Mouse (Mus musculus) kidney, adult 18-20 months (tissue): ENCODE measurements around the gene Asic2.

Source experiments
- DNase-seq: peaks from one replicate; pipeline ENCODE4 v3.0.0; 2021

Asic2 gene

DNA sequence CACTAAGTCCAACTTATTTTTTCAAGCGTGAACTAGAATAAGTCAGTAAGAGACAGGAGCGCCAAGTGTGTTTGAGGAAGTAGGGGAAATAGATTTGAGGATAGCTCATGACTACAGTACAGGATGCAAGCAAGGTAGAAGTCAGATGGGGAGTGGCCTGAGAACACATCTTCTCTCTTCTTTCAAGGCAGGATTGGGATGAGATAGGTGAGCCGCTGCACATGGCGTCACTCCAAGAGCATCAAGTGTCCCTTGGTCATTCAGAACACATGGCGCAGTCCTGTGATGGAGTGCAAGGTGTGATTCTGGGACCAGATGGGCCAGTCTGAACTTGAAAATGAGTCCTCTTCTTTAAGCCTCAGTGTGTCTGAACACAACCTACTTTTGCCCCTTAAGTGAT is 366.5 kb downstream of the Asic2 start:
- DNase-seq, result no peak

DNA sequence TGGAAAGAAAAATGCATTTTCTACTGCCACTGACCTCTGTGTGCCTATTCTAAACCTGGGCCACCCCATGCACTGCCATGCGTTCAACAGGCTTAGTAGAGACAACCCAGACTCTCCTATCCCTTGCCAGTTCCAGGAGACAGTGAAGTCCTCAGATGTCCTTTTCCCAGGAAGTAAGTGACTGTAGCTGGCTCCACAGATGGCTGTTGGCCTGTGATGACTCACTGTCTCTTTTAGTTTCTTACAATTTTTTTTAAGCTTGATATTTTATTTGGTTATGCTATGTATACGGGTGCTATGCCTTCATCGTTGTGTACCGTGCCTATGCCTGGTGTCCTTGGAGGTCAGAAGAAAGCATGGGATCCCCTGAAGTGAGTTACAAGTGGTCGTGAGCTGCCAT is 370.7 kb downstream of the Asic2 start:
- DNase-seq, result no peak

GRCm38 (mm10) chr11:81595235-81595634 is 373.0 kb downstream of the Asic2 start:
- no peak for DNase-seq

DNA sequence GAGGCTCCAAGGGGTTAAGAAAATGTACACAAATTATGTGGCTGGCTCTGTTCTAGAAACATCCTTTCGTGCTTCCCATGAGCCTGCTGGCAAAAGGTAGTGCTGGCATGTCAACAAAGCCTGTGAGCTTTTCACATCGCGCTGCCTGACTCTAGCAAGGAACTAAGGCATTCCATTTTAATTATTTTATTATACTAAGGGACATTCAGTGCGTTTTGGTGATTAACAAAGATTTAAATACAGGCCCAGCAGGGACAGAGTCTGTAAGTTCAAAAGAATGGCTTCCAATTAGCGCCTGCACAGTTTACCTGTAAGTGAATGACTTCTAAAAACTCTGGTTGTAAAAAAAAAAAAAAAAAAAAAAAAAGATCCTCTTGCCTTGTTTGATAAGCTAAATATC is 375.5 kb downstream of the Asic2 start:
- DNase-seq, result no peak

GRCm38 (mm10) chr11:81590911-81591310 is 377.3 kb downstream of the Asic2 start:
- no peak for DNase-seq

GRCm38 (mm10) chr11:81588630-81589029 is 379.6 kb downstream of the Asic2 start:
- peak; percentile 72 for DNase-seq

DNA sequence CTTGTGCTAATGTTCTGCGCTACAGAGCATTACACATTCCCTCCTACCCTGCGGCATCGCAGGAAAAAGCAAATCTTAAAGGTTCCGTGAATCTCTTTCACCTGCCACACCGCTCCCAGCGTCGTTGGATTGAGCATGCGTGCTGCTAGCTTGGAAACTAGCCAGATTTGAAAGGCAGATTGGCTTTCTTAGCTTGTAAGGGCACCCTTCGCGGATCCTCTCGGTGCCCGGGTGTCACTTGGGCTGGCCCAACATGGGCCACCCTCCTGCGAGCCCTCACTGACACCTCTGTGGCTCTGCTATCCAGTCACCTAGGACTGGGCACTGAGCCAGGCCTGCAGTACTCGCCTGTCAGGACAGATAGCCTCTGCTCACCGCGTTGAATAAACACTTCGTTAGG is 380.3 kb downstream of the Asic2 start:
- DNase-seq, result peak; percentile 11

DNA sequence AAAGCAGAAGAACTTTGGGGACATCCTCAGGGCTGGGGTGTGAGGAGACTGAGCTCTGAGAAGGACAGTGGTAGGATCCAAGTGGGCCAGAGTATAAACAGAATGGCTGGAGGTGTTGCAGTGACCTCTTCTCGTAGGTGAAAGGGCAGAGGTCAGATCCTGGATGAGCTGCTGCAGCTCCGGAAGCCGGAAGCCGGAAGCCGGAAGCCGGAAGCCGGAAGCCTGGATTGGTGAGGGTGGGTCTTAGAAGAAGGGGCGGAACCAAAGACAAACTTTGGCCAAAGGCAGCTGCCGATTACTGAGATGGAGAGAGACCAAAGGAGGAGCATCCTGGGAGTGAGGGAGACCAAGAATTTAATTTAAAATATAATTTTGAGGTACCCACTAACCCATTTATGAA is 381.1 kb downstream of the Asic2 start:
- no peak for DNase-seq

GRCm38 (mm10) chr11:81584506-81584905 is 383.8 kb downstream of the Asic2 start:
- DNase-seq, result no peak

DNA sequence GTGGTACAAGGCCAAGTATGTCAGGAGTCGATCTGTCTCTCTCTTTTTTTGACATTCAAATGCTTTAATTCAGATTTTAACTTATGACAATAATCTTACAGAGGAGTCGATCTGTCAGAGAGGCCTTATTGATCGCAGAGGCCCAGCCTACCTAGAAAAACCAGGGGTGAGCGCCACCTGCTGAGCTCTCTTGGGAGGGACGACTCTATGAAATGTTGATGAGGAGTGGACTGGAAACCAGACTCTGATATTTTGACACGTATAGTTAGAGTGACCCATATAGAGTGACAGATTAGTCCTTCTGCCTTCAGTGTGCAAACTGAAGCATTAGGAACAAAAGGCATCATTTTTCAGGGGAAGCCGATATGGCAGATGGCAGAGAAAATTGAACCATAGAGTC is 385.1 kb downstream of the Asic2 start:
- DNase-seq, result no peak

GRCm38 (mm10) chr11:81582161-81582560 is 386.1 kb downstream of the Asic2 start:
- no peak for DNase-seq

DNA sequence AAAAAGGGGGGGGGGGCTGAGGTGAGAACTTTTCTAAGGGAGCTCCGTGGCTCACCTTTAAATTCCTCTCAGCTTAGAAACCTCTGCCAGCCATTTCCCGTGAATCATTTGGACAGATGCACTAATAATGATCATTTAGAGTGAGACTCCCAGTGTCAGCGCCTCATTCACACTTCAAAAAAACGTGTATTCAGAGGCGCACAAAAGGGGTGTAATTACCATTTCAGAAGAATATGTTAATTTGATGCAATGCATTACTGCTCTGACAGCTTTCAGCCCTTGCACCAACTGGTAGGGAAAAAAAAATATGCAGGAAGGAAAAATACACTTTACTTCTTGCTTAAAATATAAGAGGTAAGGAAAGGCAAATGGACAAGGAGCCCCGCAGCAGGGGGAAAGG is 388.5 kb downstream of the Asic2 start:
- no peak for DNase-seq

DNA sequence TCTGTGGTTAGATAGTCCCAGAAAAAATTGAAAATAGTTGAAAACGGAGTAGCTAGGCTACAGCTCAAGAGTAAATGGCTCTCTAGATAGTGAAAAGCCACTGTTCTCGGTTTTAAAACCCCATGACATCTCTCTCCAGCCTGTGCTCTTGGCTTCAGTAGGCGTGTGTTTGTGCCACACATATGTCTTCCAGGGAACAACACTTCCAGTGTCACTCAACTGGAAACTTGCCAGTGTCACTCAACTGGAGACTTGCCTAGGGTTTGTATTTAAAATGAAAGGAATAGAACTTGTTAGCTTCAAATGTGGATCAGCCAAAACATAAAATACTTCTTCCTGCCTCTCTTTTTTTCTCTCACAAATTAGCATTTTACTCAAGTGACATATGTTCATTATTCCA is 397.9 kb downstream of the Asic2 start:
- no peak for DNase-seq

GRCm38 (mm10) chr11:81564857-81565256 is 403.4 kb downstream of the Asic2 start:
- no peak for DNase-seq

DNA sequence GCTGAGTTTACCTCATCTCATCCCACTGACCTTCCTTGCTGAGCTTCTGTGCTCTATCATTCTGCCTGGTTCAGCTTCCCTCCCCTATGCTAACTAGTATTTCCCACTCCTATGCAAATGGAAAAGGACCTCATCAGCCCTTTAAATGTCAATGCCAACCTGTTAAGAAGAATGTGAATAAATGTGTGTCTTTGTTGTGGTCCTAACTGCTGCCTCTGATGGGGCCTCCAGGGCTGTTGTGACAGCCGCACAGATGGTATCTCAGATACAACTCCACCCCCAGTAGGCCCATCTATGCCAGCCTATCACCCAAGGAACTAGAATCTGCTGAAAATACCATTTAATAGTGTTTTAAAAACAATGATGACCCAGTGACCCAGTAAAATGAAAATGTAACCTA is 407.9 kb downstream of the Asic2 start:
- no peak for DNase-seq

DNA sequence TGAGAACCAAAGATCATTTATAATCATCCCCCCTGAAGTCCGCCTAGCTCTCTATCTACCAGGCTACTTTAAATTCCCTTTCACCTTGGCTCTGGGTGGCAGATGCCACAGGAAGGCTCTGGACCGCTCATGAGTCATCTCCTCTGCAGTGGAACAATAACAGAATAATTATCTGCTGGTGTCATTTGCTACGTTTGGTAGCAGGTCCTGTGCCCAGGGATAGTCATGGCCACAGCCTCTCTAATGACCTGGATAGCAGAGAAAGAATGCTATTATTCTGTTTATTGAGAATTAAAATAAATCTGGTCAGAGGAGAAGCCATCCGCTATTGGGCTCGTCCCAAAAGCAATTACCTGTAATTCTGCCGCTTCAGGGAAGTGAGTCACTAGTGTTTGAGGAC is 425.1 kb downstream of the Asic2 start:
- no peak for DNase-seq

GRCm38 (mm10) chr11:81535121-81535717 is 433.0 kb downstream of the Asic2 start:
- DNase-seq, result no peak

DNA sequence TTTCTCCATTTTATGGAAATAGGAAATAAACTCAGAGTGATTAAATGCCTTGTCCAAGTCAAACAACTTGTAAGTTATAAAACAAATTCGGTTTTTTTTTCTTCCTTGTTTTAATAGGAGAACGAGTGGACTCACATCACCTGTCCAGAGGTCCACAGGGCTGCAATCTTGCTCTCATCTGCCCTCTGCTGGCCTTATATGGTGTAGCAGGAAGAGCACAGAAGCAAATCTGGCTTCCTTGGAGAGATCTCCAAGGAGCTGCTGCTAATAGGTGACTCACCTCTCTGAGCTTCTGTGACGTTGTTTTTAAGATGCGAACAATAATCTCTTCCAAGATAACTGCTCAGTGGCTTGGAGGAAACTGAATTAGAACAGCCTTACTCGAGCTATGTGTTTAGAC is 433.6 kb downstream of the Asic2 start:
- DNase-seq, result peak; percentile 56

DNA sequence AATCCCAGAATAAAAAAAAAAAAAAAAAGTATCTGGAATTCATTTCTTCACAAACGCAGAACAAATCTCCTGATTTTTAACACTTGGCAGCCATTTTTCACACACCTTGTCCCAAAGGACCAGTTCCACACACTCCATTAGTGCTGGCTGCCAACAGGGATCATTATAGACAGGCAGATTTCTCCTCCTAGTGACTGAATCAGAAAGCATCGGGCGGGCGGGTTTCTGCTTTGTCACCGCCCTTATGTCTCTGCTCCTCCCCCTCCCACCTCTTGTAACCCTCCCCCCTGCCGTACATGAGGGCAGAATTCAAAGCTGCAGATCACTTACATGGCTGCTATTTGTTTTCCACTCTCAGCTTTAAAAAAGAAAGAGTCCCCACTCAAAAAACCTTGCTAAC is 436.4 kb downstream of the Asic2 start:
- DNase-seq, result no peak

GRCm38 (mm10) chr11:81522927-81523326 is 445.3 kb downstream of the Asic2 start:
- DNase-seq, result no peak

- DNase-seq, result no peak
Observed at GRCm38 (mm10) chr11:81521881-81522280, 446.4 kb downstream of the Asic2 start.

DNA sequence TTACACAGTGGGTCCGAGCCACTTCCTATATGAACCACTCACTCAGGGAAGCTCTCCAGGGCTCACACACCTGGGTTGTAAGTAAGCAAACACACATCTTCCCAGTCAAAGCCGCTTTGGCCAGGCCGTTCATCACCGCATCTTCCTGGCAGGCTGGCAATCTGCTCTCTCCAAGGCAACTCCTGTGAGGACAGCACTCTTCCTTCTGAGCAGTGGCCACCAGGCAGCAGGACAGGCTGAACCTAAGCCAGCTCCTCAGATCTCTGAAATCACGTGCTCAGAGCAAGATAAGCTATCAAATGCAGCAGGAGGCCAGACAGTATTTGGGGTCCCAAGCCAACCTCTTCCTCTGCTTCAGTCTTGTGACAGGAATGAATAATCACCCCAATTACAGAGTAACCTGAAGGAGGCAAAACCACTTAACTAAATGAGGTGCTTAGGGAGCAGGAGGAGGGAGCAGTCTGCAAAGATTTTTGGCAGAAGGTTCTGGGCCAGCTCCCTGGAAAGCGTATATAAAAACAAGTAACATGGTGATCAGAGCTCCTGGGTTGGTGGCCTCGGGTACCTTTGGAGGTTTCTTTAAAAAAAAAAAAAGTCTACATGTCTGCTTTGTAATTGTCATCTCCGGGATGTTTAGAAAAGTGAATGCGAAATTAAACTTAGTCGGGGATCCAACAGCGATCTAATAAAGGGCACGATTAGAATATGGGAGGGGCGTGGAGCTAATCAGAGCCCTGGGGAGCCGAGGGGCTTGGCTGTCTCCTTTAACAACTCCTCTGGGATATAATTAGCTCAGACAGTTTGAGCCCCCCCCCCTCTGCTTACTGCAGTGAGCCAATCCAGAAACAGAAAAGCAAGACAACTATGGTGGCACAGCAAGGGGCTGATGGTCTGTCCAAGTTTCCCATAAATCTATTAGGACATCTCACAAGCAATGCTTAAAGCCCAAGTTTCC is 450.0 kb downstream of the Asic2 start:
- no peak for DNase-seq

- no peak for DNase-seq
Observed at GRCm38 (mm10) chr11:81515754-81516153, 452.5 kb downstream of the Asic2 start.

- DNase-seq, result no peak
Observed at GRCm38 (mm10) chr11:81512434-81512833, 455.8 kb downstream of the Asic2 start.

DNA sequence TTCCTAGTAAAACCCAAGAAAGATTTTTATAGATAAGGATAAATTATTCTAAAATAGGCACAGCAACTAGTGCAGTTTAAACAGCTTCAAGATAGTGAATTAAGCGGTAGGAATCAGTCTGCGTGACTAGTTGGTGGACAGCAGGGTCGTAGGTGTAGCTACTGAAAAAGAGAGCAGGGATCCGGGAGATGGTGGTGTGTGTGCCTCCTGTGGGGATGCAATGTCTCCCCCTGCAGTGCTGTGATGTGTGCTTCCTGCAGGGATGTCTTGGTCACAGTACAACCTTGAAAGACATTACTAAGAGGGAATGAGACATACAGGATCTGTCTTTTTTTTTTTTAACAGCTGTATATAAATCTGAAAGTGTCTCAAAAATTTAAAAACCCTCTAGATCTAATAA is 456.9 kb downstream of the Asic2 start:
- no peak for DNase-seq
